Mouse (Mus musculus) spleen, postnatal 36 days (tissue): Measurements from ENCODE around the gene Rgs19.

ENCODE experiments used
- DNase-seq, 2 experiments: peaks; one replicate each; pipeline ENCODE4 v3.0.0; 2022; ENCODE audit warnings: low spot score in 2 of 2, mixed read lengths in 1 of 2

The Rgs19 gene

GRCm38 (mm10) chr2:181653523-181653922 lies 40.3 kb downstream of the Rgs19 start:
- DNase-seq = no peak

GRCm38 (mm10) chr2:181653065-181653464 lies 40.7 kb downstream of the Rgs19 start:
- DNase-seq = no peak

GRCm38 (mm10) chr2:181648926-181649325 lies 44.9 kb downstream of the Rgs19 start:
- DNase-seq = no peak

GRCm38 (mm10) chr2:181646626-181647472 lies 46.9 kb downstream of the Rgs19 start:
- DNase-seq = no peak

GRCm38 (mm10) chr2:181645666-181646065 lies 48.1 kb downstream of the Rgs19 start:
- DNase-seq = no peak

GRCm38 (mm10) chr2:181644361-181644760 lies 49.4 kb downstream of the Rgs19 start:
- DNase-seq = peak; percentile 19 to 40
